Mouse (Mus musculus): ENCODE results near the gene Syt12.

DNA sequence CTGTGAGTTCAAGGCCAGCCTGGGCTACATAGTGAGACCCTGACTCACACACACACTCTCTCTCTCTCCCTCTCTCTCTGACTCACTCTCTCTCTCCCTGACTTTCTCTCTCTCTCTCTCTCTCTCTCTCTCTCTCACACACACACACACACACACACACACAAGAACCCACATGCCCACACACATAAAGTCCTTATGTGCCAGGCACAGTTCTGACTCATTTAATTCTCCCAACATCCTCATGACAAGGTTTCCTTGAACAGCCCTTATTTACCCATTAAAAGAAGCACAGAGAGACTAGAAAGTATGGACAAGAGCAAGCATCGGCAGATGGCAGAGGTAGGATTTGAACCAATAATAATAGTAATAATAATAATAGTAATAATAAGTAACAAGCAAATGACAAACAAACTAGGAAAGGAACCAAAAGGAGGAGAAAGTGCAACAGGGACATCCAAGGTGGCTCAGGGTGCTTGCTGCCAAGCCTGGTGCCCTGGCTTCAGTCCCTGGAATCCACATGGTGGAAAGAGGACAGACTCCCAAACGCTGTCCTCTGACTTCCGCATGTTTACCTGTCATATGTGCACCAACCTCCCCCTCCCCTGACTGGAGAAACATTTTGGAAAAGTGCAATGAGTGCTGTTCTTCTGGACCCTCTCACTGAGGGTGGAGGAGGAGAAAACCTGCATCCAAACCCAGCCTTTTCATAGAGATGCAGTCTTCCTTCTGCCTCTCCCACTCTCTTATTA, 5.0 kb upstream of the Syt12 start:
- TF ChIP-seq CTCF (IDR thresholded peaks at IDR 0.05; ENCODE audit: low read depth) = no peak
- TF ChIP-seq EP300 (IDR thresholded peaks at IDR 0.05; ENCODE audit: low read depth) = no peak

Measured in liver, postnatal 0 days (tissue).